Mouse (Mus musculus) c-Kit-positive CD71-negative TER-119-negative erythroid progenitor cells, embryonic 14.5 days (primary cell): ENCODE measurements around the gene Il3.
"Not testable (repeated sequence)": the region's sequence is repeated elsewhere in the genome, so short reads cannot be mapped to it uniquely, and the experiment has no call there.

Experiments used
- DNase-seq: peaks from one replicate; pipeline ENCODE4 v3.0.0-alpha.2; 2013; ENCODE audit warnings: low read depth

Gene Il3

GRCm38 (mm10) chr11:54267177-54267576, at the start of gene Il3:
TSS of gene Il3 (minus strand) at chr11:54267277.
- no peak for DNase-seq

DNA sequence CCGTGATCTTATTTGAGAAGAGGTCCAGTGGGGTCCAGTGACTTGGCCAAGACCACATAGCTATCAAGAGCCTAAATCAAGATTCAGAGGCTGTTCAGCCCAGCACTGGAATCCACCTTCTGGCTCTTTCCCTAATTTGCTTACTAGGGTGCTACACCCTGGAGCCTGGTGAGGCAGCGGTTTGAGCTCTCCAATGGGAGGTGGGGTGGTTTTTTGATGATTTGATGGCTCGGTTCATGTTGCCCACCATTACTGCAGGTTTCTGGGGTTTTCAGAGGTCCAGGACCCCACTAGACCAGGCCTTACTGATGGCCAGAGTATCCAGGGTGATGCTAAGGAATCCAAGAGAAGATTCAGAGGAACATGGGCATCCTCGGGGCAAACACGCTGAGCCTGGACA, 48.3 kb upstream of the Il3 start:
- DNase-seq: no peak

DNA sequence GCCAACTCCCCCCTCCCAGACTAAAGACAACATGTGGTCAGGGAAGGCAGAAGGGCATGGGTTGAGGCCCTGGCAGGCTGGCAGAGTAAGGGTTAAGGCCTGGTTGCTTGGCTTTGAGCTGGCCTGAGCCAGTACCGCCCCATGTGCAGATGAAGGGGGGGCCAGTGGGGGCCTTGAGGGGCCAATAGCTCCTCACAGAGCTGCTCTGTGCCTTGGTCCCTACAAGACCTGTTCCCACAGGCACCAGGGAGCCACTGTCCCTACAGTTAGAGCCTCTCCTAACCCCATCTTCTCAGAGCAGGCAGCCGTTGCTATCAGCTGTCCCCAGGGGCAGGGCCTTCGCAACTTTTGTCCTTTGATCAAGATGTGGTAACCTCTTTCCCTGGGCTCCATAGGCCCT, 47.7 kb upstream of the Il3 start:
- no peak for DNase-seq

GRCm38 (mm10) chr11:54313391-54314360, 46.6 kb upstream of the Il3 start:
- no peak for DNase-seq

GRCm38 (mm10) chr11:54312603-54313002, 45.5 kb upstream of the Il3 start:
- DNase-seq: no peak

DNA sequence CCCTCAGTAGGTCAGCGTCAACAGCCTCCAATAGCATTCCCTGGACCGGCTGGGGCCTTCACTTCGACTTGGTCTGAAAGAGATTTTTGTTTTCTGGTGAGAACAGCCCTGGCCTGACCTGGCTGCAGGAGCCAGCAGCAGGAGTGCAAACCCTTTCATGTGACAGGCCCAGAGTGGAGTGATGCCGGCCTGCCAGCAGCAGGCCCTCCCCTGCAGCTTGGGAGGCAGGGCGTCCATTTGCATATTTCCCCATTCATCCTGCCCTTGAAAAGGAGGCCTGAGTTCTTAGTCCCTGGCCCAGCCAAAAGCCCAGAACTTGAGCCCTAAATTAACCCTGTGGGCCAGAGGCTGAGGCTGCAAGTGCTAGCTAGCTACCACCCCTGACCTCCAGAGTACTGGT, 44.9 kb upstream of the Il3 start:
- no peak for DNase-seq

- DNase-seq: no peak
Measured at GRCm38 (mm10) chr11:54310588-54310987, 43.5 kb upstream of the Il3 start.

DNA sequence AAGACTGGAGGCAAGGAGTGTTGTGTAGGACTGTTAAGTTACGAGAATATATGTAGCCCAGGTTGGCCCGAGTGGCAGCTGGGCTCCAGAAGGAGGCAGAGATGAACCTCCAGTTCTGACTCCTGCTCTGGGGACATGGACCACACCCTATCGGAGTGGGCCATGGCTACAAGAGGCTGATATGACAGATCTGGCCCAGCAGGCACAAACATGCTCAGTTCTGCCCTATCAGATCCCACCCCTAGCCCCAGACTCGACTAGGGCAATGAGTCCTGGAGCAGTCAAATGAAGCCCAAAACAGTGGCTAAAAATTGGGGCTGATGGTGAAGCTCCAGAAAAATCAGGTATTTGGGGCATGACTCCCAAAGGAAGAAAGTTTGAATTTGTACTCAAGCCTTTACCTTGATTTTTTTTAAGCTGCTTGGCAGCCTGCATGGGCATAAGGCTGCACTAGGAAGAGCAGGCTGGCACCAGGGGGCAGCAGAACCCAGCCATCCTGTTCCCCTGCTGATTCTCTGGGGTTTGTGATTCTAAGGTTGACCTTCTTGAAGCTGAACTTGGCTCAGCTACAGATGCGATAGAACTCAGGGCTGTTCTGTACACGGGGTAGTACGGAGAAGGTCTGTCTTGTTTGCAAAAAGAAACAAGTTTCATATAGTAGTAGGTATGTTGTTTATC, 40.2 kb upstream of the Il3 start:
- DNase-seq: no peak

DNA sequence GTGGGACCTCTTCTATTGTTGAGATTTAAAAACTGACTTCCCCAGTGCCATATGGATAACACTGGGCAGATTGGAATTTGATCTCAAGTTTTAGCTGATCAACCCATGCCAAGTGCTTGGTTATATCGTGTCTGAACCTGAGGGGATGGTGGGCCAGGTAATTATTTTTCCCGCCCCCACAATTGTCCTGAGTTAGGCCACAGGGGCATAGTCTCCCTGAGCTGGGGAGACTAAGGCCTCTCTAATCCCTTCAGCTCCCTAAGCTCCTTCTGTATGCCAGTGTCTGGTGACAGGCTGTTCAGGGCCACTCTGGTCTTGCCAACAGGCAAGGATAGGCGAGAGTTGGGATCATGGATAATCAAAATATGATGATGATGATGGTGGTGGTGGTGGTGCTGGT, 38.3 kb upstream of the Il3 start:
- no peak for DNase-seq

DNA sequence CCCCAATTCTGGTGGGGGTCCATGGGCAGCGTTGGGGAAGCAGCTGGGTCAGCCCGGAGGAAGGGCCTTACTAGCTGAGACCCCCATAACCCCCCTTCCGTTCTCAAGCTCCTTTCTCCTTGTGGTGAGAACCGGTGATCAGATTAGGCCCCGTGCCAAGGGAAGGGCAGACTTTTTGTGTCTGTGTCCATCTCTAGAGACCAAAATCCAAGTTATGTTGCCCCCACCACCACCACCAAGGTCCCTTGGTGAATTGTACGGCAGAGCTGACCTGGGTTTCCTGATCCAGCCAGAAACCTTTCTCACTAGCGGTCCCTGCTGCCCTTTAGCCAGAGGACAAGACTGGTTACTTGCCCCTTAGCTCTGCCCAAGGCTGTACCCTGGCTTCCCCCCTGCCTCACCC, 37.4 kb upstream of the Il3 start:
- DNase-seq: no peak

DNA sequence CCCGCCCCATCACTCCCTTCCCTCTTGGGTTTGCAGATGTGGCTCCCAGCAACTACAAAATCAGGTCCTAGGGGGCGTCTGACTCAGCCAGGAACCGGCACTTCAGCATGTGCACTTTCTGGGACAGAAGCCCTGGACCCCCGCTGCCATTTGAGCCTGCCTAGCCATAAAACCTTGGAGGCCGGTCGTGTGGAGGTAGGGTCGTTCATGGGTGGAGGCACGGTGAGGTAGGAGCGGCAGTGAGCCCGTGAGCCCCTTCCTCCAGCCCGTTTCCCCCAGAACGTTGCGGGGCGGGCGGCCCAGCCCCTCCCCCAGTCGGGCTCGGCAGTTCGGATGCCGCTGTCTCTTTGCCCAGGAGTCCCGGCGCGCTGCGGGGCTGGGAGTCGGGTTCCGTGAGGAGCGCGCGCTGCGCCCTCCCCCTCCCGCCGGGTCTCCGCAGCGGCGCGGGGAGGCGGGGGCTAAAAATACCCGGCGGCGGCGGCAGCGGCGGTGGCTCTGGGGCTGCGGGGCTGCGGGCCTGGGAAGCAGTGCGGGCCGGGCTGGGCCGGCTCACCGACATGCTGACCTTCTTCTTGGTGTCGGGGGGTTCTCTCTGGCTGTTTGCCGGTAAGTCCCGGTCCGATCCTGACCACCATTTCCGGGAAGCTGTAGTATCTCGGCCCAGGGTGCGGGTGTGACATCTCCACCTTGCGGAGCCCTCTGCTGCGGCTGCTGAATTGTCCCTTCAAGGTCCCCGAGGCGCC, 36.8 kb upstream of the Il3 start, which contains the start of gene Acsl6:
TSS of gene Acsl6 (plus strand) at position 71 of the 743 bp plus-strand sequence.
- no peak for DNase-seq

DNA sequence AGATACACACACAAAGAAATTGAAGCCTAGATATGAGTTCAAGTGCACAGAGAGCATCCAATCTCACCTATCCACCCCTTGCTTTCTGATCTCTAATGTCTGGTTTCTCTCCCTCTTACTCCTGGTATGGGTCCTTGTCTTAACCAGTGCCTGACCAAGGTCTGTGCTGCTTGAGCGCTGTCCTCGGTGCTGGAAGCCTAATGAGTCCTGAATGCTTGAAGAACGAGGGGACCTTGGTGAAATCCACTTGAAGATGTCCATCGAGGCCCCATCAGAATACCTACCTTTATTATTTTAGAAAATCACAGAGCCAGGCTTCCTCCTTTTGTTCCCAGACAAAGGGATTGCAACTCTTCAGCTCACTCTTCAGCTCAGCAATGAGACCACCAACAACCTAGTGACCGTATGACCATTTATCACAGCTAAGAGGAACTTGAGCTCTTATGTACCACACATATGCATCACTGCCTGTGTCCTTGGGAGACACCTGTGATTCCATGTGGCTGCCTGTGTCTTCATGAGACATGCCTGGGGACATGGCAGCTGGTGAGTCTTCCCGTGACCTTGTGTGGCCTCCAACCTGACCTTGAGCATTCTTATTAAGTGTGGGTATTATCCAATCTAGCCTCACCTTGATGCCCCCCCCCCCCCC, 36.1 kb upstream of the Il3 start:
- peak; percentile 44 for DNase-seq

- no peak for DNase-seq
Measured at GRCm38 (mm10) chr11:54302606-54303005, 35.5 kb upstream of the Il3 start.

GRCm38 (mm10) chr11:54301994-54302393, 34.9 kb upstream of the Il3 start:
- no peak for DNase-seq

DNA sequence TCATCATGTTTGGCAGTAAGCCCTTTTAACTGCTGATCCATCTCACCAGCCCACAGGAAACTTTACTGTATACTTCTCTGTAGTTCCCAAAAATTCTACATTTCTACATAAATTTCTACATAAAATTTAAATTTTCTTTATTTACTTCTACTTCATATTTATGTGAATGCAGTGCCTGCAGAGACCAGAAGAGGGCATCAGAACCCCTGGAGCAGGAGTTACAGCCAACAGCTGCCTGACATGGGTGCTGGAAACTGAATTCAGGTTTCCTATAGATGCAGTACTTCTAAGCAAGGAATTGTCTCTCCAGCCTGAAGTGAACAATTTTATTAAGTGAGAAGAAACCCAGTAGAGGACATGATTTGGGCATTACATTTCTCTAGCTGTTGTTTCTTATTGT, 31.7 kb upstream of the Il3 start:
- DNase-seq: no peak

GRCm38 (mm10) chr11:54297471-54297870, 30.4 kb upstream of the Il3 start:
- DNase-seq: not testable (repeated sequence)

DNA sequence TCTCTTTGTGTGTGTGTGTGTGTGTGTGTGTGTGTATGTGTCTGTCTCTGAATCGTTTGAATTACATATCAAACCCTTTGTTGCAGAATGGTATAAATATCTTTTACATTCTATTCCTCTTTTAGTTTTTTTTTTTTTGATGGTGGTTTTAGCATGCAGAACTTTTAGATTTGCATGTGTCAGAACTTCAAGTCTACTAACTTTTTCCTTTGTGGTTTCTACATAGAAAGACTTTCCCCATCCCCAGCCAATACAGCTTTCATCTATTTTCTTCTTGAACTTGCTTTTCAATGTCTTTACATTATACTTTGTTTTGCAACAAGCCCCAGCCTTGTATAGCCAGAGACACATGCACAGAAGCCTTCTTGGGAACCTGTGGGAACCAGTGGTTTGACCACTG, 29.7 kb upstream of the Il3 start:
- DNase-seq: no peak

DNA sequence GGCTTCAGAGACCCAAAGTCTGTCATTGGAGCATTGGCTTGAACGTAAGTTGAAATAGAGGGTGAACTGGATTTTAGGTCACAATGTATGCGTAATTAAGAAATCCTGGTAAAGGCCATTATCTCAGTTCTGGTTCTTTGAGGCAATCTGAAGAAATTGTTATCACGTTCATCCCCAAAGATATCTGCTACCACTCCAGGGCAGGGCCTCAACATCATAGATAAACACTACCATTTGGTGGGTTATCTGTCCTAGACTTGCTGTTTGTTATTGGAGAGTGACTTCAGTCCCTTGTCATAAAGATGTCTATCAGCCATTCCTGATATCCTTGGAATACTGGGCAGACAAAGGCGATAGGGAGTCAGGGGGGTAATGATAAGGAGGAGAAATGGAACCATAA, 28.9 kb upstream of the Il3 start:
- DNase-seq: no peak

GRCm38 (mm10) chr11:54293980-54294807, 27.1 kb upstream of the Il3 start:
- DNase-seq: no peak

DNA sequence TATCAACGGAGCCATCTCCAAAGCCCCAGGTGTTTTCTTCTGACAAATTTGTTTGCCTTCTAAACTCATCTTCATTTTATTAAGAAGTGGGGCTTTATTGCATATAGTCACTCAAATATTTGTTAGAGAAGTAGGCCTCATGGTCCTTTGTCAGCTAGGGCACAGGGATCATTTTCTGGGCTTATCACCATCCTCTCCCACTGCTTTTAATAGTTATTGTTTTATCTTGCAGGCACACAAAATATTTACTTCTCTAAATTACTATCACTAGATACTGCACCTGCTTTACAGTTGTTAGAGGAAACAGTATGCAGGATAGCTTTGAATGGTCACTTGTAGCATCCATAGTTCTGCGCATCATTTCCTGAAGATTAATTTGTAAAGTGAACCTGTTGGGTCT, 25.1 kb upstream of the Il3 start:
- no peak for DNase-seq

- DNase-seq: no peak
Measured at GRCm38 (mm10) chr11:54287821-54288453, 20.9 kb upstream of the Il3 start.
